Mouse (Mus musculus): ENCODE results near the gene Atp1a2. TPM values are rescaled to one million over a fixed set of nuclear protein-coding genes. Genes with fewer than 3 reads are reported as not detected.

The Atp1a2 gene
- total RNA-seq (2012; rRNA removed): 0.31 and 0.48 TPM in 2 replicates

GRCm38 (mm10) chr1:172297611-172298537, at the start of gene Atp1a2:
TSS of gene Atp1a2 (minus strand) at chr1:172298064.
- TF ChIP-seq ZNF384 (IDR thresholded peaks at IDR 0.05; ENCODE audit: low read depth, low read length) (no peak), CHD2 (IDR thresholded peaks at IDR 0.05; ENCODE audit: low read depth, low read length) (no peak), MAFK (IDR thresholded peaks at IDR 0.05; ENCODE audit: insufficient read depth, low read depth, low read length) (no peak), ZC3H11A (IDR thresholded peaks at IDR 0.05; ENCODE audit: borderline replicate concordance, low read depth, low read length) (no peak), HCFC1 (IDR thresholded peaks at IDR 0.05; ENCODE audit: borderline replicate concordance, insufficient read depth, low read length) (no peak)
- Histone ChIP-seq H3K27ac (ENCODE audit: insufficient read depth, low read depth, low read length, poor library complexity, severe bottlenecking) (no peak within 1 kb of the TSS), H3K36me3 (ENCODE audit: control insufficient read depth, insufficient read depth, low read length, poor library complexity, severe bottlenecking) (no peaks in the 10 kb centered on the region), H3K9ac (ENCODE audit: insufficient read depth, low read depth, low read length, poor library complexity, severe bottlenecking) (0 out of 2 replicates have a peak within 1 kb of the TSS, but pooled peaks have one; percentile 36), H3K4me1 (ENCODE audit: control insufficient read depth in 2 of 2, insufficient read depth in 2 of 2, low read length in 2 of 2, poor library complexity in 1 of 2) (peaks cover 5 to 26% of the 10 kb centered on the region in 2 experiments; a peak in 3 of 4 replicates), H3K4me3 (ENCODE audit: insufficient read depth in 1 of 2, low read depth in 1 of 2, low read length in 2 of 2, poor library complexity in 1 of 2, severe bottlenecking in 1 of 2) (no peak within 1 kb of the TSS), H3K9me3 (ENCODE audit: control insufficient read depth, insufficient read depth, low read depth, low read length) (no peaks in the 10 kb centered on the region)
- in situ Hi-C loops (cut with MboI; ENCODE audit: low sequenced_read_pairs in 2 of 2, unreplicated experiment in 2 of 2): no loop called here
- DNase-seq (ENCODE audit: low read depth, low spot score): no peak

GRCm38 (mm10) chr1:172347382-172347781, 49.5 kb upstream of the Atp1a2 start:
- no peaks in the 10 kb centered on the region for H3K36me3 ChIP-seq (ENCODE audit: control insufficient read depth, insufficient read depth, low read length, poor library complexity, severe bottlenecking)
- TF ChIP-seq ZC3H11A (IDR thresholded peaks at IDR 0.05; ENCODE audit: borderline replicate concordance, low read depth, low read length) (no peak), CHD2 (IDR thresholded peaks at IDR 0.05; ENCODE audit: low read depth, low read length) (no peak), HCFC1 (IDR thresholded peaks at IDR 0.05; ENCODE audit: borderline replicate concordance, insufficient read depth, low read length) (no peak), ZNF384 (IDR thresholded peaks at IDR 0.05; ENCODE audit: low read depth, low read length) (no peak), MAFK (IDR thresholded peaks at IDR 0.05; ENCODE audit: insufficient read depth, low read depth, low read length) (no peak)
- no peak overlapping the region for H3K27ac ChIP-seq (ENCODE audit: insufficient read depth, low read depth, low read length, poor library complexity, severe bottlenecking)
- DNase-seq (ENCODE audit: low read depth, low spot score): no peak
- in situ Hi-C loops (cut with MboI; ENCODE audit: low sequenced_read_pairs in 2 of 2, unreplicated experiment in 2 of 2): no loop called here
- no peaks in the 10 kb centered on the region for H3K9me3 ChIP-seq (ENCODE audit: control insufficient read depth, insufficient read depth, low read depth, low read length)
- H3K9ac ChIP-seq (ENCODE audit: insufficient read depth, low read depth, low read length, poor library complexity, severe bottlenecking): no peak overlapping the region
- H3K4me1 ChIP-seq (ENCODE audit: control insufficient read depth in 2 of 2, insufficient read depth in 2 of 2, low read length in 2 of 2, poor library complexity in 1 of 2): peaks cover 3 to 12% of the 10 kb centered on the region in 2 experiments; a peak in 3 of 4 replicates
- no peak overlapping the region for H3K4me3 ChIP-seq (ENCODE audit: insufficient read depth in 1 of 2, low read depth in 1 of 2, low read length in 2 of 2, poor library complexity in 1 of 2, severe bottlenecking in 1 of 2)

GRCm38 (mm10) chr1:172346707-172347106, 48.8 kb upstream of the Atp1a2 start:
- Histone ChIP-seq H3K27ac (ENCODE audit: insufficient read depth, low read depth, low read length, poor library complexity, severe bottlenecking) (no peak overlapping the region), H3K36me3 (ENCODE audit: control insufficient read depth, insufficient read depth, low read length, poor library complexity, severe bottlenecking) (no peaks in the 10 kb centered on the region), H3K4me3 (ENCODE audit: insufficient read depth in 1 of 2, low read depth in 1 of 2, low read length in 2 of 2, poor library complexity in 1 of 2, severe bottlenecking in 1 of 2) (no peak overlapping the region), H3K9me3 (ENCODE audit: control insufficient read depth, insufficient read depth, low read depth, low read length) (no peaks in the 10 kb centered on the region), H3K4me1 (ENCODE audit: control insufficient read depth in 2 of 2, insufficient read depth in 2 of 2, low read length in 2 of 2, poor library complexity in 1 of 2) (peaks cover 3 to 12% of the 10 kb centered on the region in 2 experiments; a peak in 3 of 4 replicates), H3K9ac (ENCODE audit: insufficient read depth, low read depth, low read length, poor library complexity, severe bottlenecking) (no peak overlapping the region)
- in situ Hi-C loops (cut with MboI; ENCODE audit: low sequenced_read_pairs in 2 of 2, unreplicated experiment in 2 of 2): no loop called here
- TF ChIP-seq CHD2 (IDR thresholded peaks at IDR 0.05; ENCODE audit: low read depth, low read length): no peak
- TF ChIP-seq MAFK (IDR thresholded peaks at IDR 0.05; ENCODE audit: insufficient read depth, low read depth, low read length): no peak
- TF ChIP-seq ZC3H11A (IDR thresholded peaks at IDR 0.05; ENCODE audit: borderline replicate concordance, low read depth, low read length): no peak
- TF ChIP-seq ZNF384 (IDR thresholded peaks at IDR 0.05; ENCODE audit: low read depth, low read length): no peak
- DNase-seq (ENCODE audit: low read depth, low spot score): no peak

GRCm38 (mm10) chr1:172344820-172345219, 47.0 kb upstream of the Atp1a2 start:
- Histone ChIP-seq H3K36me3 (ENCODE audit: control insufficient read depth, insufficient read depth, low read length, poor library complexity, severe bottlenecking) (no peaks in the 10 kb centered on the region), H3K4me1 (ENCODE audit: control insufficient read depth in 2 of 2, insufficient read depth in 2 of 2, low read length in 2 of 2, poor library complexity in 1 of 2) (peaks cover 0 to 5% of the 10 kb centered on the region in 2 experiments; a peak in 3 of 4 replicates), H3K9ac (ENCODE audit: insufficient read depth, low read depth, low read length, poor library complexity, severe bottlenecking) (no peak overlapping the region), H3K4me3 (ENCODE audit: insufficient read depth in 1 of 2, low read depth in 1 of 2, low read length in 2 of 2, poor library complexity in 1 of 2, severe bottlenecking in 1 of 2) (no peak overlapping the region), H3K9me3 (ENCODE audit: control insufficient read depth, insufficient read depth, low read depth, low read length) (no peaks in the 10 kb centered on the region), H3K27ac (ENCODE audit: insufficient read depth, low read depth, low read length, poor library complexity, severe bottlenecking) (no peak overlapping the region)
- no peak for DNase-seq (ENCODE audit: low read depth, low spot score)
- in situ Hi-C loops (cut with MboI; ENCODE audit: low sequenced_read_pairs in 2 of 2, unreplicated experiment in 2 of 2): no loop called here
- no peak for TF ChIP-seq MAFK (IDR thresholded peaks at IDR 0.05; ENCODE audit: insufficient read depth, low read depth, low read length)
- TF ChIP-seq CHD2 (IDR thresholded peaks at IDR 0.05; ENCODE audit: low read depth, low read length): no peak
- no peak for TF ChIP-seq HCFC1 (IDR thresholded peaks at IDR 0.05; ENCODE audit: borderline replicate concordance, insufficient read depth, low read length)
- TF ChIP-seq ZC3H11A (IDR thresholded peaks at IDR 0.05; ENCODE audit: borderline replicate concordance, low read depth, low read length): no peak
- TF ChIP-seq ZNF384 (IDR thresholded peaks at IDR 0.05; ENCODE audit: low read depth, low read length): no peak

Data from ES-E14 (cell line).